Mouse (Mus musculus) midbrain, embryonic 11.5 days (tissue): ENCODE results near the gene Stim2. TPM values are rescaled to one million over a fixed set of nuclear protein-coding genes. Genes with fewer than 3 reads are reported as not detected.

Experiments
- ATAC-seq: fragments of 200-750 bp; cut with Nextera tagmentation; 2 replicates; pipeline ENCODE4 v1.8.0; 2017; ENCODE audit warnings: moderate TSS enrichment, moderate library complexity; ENCODE audit not compliant: low FRiP score
- DNase-seq: peaks from one replicate; pipeline ENCODE4 v3.0.0; 2015; ENCODE audit warnings: low spot score; ENCODE audit errors: missing footprints
- H3K27ac ChIP-seq: fragments of 300-500 bp; sonication (generic); 2 replicates; pipeline ENCODE4 v1.5.1; 2014; ENCODE audit warnings: low read depth, low read length
- H3K27me3 ChIP-seq: fragments of 300-500 bp; sonication (generic); 2 replicates; pipeline ENCODE4 v1.6.1; 2014; ENCODE audit warnings: mild to moderate bottlenecking, low read length, moderate library complexity, mixed read lengths; ENCODE audit not compliant: control insufficient read depth, insufficient read depth
- H3K36me3 ChIP-seq: fragments of 300-500 bp; sonication (generic); 2 replicates; pipeline ENCODE4 v1.6.1; 2014; ENCODE audit warnings: mild to moderate bottlenecking, low read length, moderate library complexity, mixed read lengths; ENCODE audit not compliant: control insufficient read depth, insufficient read depth
- H3K4me1 ChIP-seq: fragments of 300-500 bp; sonication (generic); 2 replicates; pipeline ENCODE4 v1.6.1; 2014; ENCODE audit warnings: low read length; ENCODE audit not compliant: control insufficient read depth, insufficient read depth
- H3K4me2 ChIP-seq: fragments of 300-500 bp; sonication (generic); 2 replicates; pipeline ENCODE4 v1.6.1; 2014; ENCODE audit warnings: mild to moderate bottlenecking, moderate library complexity
- H3K4me3 ChIP-seq: fragments of 300-500 bp; sonication (generic); 2 replicates; pipeline ENCODE4 v1.5.1; 2014; ENCODE audit warnings: low read depth, low read length
- H3K9ac ChIP-seq: fragments of 300-500 bp; sonication (generic); 2 replicates; pipeline ENCODE4 v1.6.1; 2014; ENCODE audit warnings: low read length
- H3K9me3 ChIP-seq: fragments of 300-500 bp; sonication (generic); 2 replicates; pipeline ENCODE4 v1.6.1; 2016; ENCODE audit warnings: low read length; ENCODE audit not compliant: control insufficient read depth
- WGBS: fragments of 180-500 bp; shearing (Covaris S2); extraction: QIAGEN DNeasy Blood & Tissue Kit; methylation state at CpG from one replicate; pipeline ENCODE4 v1.1.7; 2014; 5-methylcytosine and 5-hydroxymethylcytosine counted together
- polyA plus RNA-seq: library from polyadenylated mRNA; unstranded; fragments of >200 nt; fragmentation: Nextera tagmentation; extraction: Ambion mirVana; gene quantifications from 2 replicates; pipeline ENCODE4 v1.2.1, GENCODE M21; 2014

Stim2 gene
- polyA plus RNA-seq, 1 experiment from 2014 or later: 23.1 TPM

DNA sequence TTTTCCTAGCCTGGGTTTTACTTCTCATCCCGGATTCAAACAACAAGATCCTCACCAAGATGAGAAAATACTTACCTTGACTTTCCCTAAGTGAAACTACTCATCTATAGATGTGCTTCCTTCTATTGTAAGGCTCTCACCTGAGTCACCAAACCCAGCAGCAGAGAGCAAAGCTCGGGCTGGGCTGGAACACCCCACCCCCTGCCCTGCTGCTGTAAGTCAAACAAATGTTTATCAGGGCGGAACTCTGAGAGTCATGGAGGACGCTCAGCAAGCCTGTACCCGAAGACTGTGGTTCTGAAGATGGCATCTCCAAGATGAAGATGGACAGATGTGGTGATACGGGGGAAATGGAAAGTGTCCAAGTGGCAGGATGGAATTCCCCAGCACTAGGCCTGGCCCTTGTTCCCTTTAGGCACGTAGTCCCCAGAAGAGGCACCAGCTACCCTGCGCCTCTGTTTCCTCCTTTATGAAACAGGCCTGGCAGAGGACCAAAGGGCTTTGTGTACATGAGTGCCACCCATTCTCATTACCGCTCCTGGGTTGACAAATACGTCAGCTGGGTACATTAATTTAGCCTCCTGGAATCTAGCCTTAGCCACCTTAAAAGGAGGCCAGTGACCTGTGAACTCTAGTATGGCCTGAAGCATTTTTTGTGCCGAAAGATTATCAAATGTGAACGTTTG is 36.3 kb upstream of the Stim2 start:
- Histone ChIP-seq H3K9ac (no peak overlapping the region), H3K36me3 (no peaks in the 10 kb centered on the region), H3K27ac (no peak overlapping the region), H3K27me3 (no peaks in the 10 kb centered on the region), H3K4me3 (no peak overlapping the region), H3K4me2 (no peak overlapping the region), H3K4me1 (no peaks in the 10 kb centered on the region), H3K9me3 (no peaks in the 10 kb centered on the region)
- WGBS: 87% methylated on average over 12 of the region's 12 CpGs
- ATAC-seq: no peak
- DNase-seq: peak; percentile 39

DNA sequence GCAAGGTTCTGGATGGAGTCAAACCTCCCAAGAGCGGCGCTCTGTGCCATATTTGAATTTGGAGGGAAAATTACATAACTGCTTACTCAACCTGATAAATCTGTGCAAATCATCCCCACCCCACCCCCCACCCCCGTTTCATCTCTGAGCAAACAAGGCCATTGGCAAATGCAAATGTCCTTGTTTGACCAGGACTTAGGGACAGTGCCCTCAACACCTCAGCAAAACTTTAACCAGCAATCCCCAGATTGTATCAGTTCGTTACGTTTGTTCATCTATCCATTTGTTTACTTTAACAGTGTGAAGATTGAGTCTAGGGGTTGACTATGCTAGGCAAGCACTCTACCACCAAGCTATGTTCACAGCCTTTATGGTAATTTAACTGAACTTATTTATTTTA is 32.6 kb upstream of the Stim2 start:
- H3K27ac ChIP-seq: no peak overlapping the region
- WGBS: 85% methylated on average over 5 of the region's 5 CpGs
- H3K27me3 ChIP-seq: no peaks in the 10 kb centered on the region
- H3K4me2 ChIP-seq: no peak overlapping the region
- no peaks in the 10 kb centered on the region for H3K36me3 ChIP-seq
- H3K9me3 ChIP-seq: no peaks in the 10 kb centered on the region
- H3K4me1 ChIP-seq: no peaks in the 10 kb centered on the region
- no peak for ATAC-seq
- H3K9ac ChIP-seq: no peak overlapping the region
- H3K4me3 ChIP-seq: no peak overlapping the region
- peak; percentile 70 for DNase-seq

DNA sequence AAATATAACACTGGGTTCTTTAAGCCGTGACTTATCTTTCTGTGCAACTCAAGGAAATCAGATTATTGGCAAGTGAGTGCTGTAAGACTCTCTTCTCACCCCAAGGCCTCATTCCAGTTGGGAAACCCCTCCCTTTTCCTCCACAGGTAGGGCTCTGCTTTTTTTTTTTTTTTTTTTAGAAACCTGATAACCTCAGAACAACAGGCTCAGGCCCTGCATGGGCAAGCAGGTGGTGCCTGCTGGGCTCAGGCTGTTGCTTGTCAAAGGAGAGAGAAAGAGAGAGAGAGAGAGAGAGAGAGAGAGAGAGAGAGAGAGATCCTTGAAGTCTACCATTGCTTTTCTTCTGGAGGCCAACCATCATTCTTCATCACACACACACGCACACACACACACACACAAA is 30.7 kb upstream of the Stim2 start:
- no peaks in the 10 kb centered on the region for H3K27me3 ChIP-seq
- ATAC-seq (no peak), DNase-seq (no peak)
- H3K4me3 ChIP-seq: no peak overlapping the region
- H3K27ac ChIP-seq: no peak overlapping the region
- no peaks in the 10 kb centered on the region for H3K4me1 ChIP-seq
- 93% methylated on average over 2 of the region's 2 CpGs for WGBS
- no peaks in the 10 kb centered on the region for H3K36me3 ChIP-seq
- no peaks in the 10 kb centered on the region for H3K9me3 ChIP-seq
- H3K4me2 ChIP-seq: no peak overlapping the region
- no peak overlapping the region for H3K9ac ChIP-seq

DNA sequence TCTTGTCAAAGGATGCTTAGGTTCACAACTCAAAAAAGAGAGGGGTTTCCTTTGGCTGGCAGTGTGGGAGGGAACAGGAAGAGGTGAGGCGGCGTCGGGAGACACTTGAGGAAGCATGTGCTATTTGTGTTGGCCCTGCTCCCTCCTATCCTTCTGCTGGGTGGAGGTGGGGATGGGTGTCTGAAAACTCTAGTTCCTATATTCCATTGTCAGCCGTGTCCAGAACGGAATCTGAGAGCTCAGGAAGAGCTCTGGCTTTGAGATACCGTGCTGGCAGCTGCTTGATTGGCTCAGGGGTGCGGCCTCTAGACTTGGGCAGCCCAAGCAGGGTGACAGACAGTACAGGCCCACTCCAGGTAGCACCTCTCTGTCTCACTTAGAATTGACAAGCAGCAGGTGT is 28.1 kb upstream of the Stim2 start:
- no peak overlapping the region for H3K4me3 ChIP-seq
- DNase-seq (no peak), ATAC-seq (no peak)
- no peak overlapping the region for H3K4me2 ChIP-seq
- no peaks in the 10 kb centered on the region for H3K36me3 ChIP-seq
- H3K9me3 ChIP-seq: no peaks in the 10 kb centered on the region
- H3K9ac ChIP-seq: no peak overlapping the region
- no peaks in the 10 kb centered on the region for H3K4me1 ChIP-seq
- WGBS: 81% methylated on average over 7 of the region's 7 CpGs
- H3K27me3 ChIP-seq: no peaks in the 10 kb centered on the region
- no peak overlapping the region for H3K27ac ChIP-seq

DNA sequence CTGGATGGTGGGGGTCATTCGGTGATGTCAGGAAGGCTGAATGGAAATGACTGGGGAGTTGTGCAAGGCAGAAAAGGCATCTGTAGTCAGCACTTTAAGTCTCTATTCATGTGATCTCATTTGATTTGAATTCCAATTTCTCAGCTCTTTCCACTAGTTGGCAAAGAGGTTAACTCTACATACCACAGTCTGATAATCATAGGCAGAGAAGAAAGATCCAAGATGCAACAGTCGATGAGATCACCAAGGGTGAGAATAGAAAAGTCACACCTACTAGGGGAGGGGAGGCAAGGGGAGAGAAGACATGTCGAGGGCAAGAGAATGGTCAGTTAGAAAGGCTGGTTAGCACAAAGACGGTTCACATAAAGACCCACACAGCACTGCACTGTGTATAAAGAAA is 27.1 kb upstream of the Stim2 start:
- no peaks in the 10 kb centered on the region for H3K4me1 ChIP-seq
- H3K9ac ChIP-seq: no peak overlapping the region
- no peaks in the 10 kb centered on the region for H3K9me3 ChIP-seq
- H3K36me3 ChIP-seq: no peaks in the 10 kb centered on the region
- no peaks in the 10 kb centered on the region for H3K27me3 ChIP-seq
- WGBS: 90% methylated on average over 4 of the region's 4 CpGs
- ATAC-seq (no peak), DNase-seq (peak; percentile 6)
- no peak overlapping the region for H3K4me3 ChIP-seq
- H3K27ac ChIP-seq: no peak overlapping the region
- no peak overlapping the region for H3K4me2 ChIP-seq

DNA sequence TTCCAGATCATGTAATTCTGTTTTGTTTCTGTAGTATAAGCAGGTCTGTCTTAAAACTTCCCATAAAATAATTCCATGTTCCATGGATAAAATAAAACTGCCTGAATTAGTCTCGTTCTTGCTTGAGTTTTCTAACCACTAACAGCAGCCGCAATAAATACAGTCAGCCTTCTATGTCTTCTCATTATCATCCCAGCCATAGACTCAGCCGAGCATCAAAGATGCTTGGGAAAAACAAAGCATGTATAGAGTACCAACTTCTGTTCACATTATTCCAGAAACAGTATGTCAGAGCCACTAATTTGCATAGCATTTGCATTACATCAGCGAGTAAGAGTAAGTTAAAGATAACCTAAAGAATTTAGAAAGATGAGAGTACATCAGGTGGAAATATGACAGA is 25.4 kb upstream of the Stim2 start:
- no peak overlapping the region for H3K9ac ChIP-seq
- peak; percentile 65 for DNase-seq
- H3K9me3 ChIP-seq: no peaks in the 10 kb centered on the region
- no peak overlapping the region for H3K27ac ChIP-seq
- ATAC-seq: no peak
- H3K4me3 ChIP-seq: no peak overlapping the region
- H3K36me3 ChIP-seq: no peaks in the 10 kb centered on the region
- no peak overlapping the region for H3K4me2 ChIP-seq
- H3K4me1 ChIP-seq: no peaks in the 10 kb centered on the region
- 85% methylated on average over 4 of the region's 4 CpGs for WGBS
- no peaks in the 10 kb centered on the region for H3K27me3 ChIP-seq

DNA sequence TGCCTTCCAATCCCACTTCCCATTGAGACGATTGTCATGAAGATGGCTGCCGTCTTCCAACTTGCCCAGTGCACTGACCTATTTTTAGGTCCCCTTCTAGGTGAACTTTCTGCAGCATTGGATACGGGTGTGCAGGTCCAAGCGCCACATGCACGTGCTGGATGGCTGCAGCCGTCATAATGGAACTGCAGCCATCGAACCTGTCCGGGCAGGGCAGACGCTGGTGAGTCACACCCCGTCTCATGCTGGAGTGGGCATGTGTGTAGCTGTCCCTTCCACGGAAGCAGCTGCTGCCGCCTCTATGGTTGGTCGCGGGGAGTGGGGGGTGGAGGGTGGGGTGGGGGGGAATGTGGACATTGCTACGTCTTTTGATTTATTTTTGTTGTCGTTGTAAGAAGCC is 21.8 kb upstream of the Stim2 start:
- H3K9me3 ChIP-seq: no peaks in the 10 kb centered on the region
- no peaks in the 10 kb centered on the region for H3K36me3 ChIP-seq
- H3K27ac ChIP-seq: no peak overlapping the region
- no peak overlapping the region for H3K4me2 ChIP-seq
- ATAC-seq (no peak), DNase-seq (no peak)
- no peak overlapping the region for H3K9ac ChIP-seq
- no peaks in the 10 kb centered on the region for H3K27me3 ChIP-seq
- H3K4me3 ChIP-seq: no peak overlapping the region
- no peaks in the 10 kb centered on the region for H3K4me1 ChIP-seq
- WGBS: 92% methylated on average over 16 of the region's 16 CpGs

DNA sequence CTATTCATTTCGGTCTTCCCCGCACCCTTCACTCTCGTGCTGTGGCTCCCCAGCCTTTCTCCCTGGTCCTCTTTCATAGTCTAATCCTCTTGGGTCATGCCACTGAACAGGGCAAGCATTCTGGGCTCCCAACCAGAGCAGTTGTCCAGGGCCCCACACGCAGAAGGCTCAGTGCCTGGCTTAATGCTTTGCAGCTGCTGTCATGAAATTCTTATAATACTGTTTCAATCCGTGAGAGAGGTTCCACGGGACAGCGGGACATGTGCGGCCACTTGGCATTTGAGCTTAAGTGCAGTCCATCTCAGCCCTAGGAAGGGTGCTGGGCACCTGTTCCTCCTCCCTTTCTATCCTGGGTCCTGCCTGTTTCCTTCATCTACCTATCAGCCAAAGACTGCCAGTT is 21.2 kb upstream of the Stim2 start:
- Histone ChIP-seq H3K4me1 (no peaks in the 10 kb centered on the region), H3K4me2 (no peak overlapping the region), H3K9ac (no peak overlapping the region), H3K4me3 (no peak overlapping the region), H3K36me3 (no peaks in the 10 kb centered on the region), H3K27me3 (no peaks in the 10 kb centered on the region), H3K9me3 (no peaks in the 10 kb centered on the region), H3K27ac (no peak overlapping the region)
- WGBS: 86% methylated on average over 8 of the region's 8 CpGs
- no peak for DNase-seq
- no peak for ATAC-seq

DNA sequence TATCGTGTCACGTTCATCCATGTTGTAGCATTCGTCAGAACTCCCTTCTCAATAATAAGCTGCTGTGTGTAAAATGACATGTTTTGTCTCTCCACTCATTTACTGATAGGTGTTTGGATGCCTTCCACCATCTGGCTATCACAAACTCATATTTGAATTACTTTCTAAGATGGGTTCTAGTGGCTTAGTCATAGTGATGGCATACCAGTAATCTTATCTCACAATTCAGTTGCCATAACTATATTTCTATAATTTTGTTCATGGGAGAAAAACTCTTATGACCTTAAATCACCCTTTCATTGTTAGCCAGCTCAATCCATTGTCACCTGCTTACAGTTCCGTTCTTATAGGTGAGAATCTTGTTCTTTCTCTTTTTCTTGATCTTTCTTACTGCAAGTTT is 14.9 kb upstream of the Stim2 start:
- Histone ChIP-seq H3K4me3 (no peak overlapping the region), H3K4me2 (no peak overlapping the region), H3K9me3 (no peaks in the 10 kb centered on the region), H3K9ac (no peak overlapping the region), H3K27ac (no peak overlapping the region), H3K27me3 (no peaks in the 10 kb centered on the region), H3K4me1 (no peaks in the 10 kb centered on the region), H3K36me3 (no peaks in the 10 kb centered on the region)
- DNase-seq (no peak), ATAC-seq (no peak)
- WGBS: 83% methylated on average over 4 of the region's 4 CpGs
